Mouse (Mus musculus) lung, postnatal 0 days (tissue): ENCODE data around the gene Vac14. TPM values are rescaled to one million over a fixed set of nuclear protein-coding genes. Genes with fewer than 3 reads are reported as not detected.
A peak's percentile ranks its signal among the peaks of the same experiment; 100 is the strongest.

Experiments
- ATAC-seq: fragments of 200-750 bp; cut with Nextera tagmentation; 2 replicates; pipeline ENCODE4 v1.8.0; 2017; ENCODE audit warnings: moderate library complexity
- DNase-seq: peaks from one replicate; pipeline ENCODE4 v3.0.0-alpha.2; 2016; ENCODE audit warnings: low spot score
- H3K27ac ChIP-seq: fragments of 300-500 bp; sonication (generic); 2 replicates; pipeline ENCODE4 v1.5.1; 2014; ENCODE audit warnings: antibody characterized with exemption, mild to moderate bottlenecking, low read length, mixed read lengths
- H3K27me3 ChIP-seq: fragments of 300-500 bp; sonication (generic); replicated peaks from 2 replicates; pipeline ENCODE4 v1.6.1; 2014; ENCODE audit warnings: low read length, mixed read lengths; ENCODE audit not compliant: insufficient read depth
- H3K36me3 ChIP-seq: fragments of 300-500 bp; sonication (generic); 2 replicates; pipeline ENCODE4 v1.6.1; 2014; ENCODE audit warnings: low read length, mixed read lengths; ENCODE audit not compliant: insufficient read depth
- H3K4me1 ChIP-seq: fragments of 300-500 bp; sonication (generic); 2 replicates; pipeline ENCODE4 v1.6.1; 2014; ENCODE audit warnings: antibody characterized with exemption, low read depth, low read length, mixed read lengths; ENCODE audit not compliant: insufficient read depth
- H3K4me2 ChIP-seq: fragments of 300-500 bp; sonication (generic); replicated peaks from 2 replicates; pipeline ENCODE4 v1.6.1; 2014; ENCODE audit warnings: low read depth, mild to moderate bottlenecking, low read length, moderate library complexity, mixed read lengths
- H3K4me3 ChIP-seq: fragments of 300-500 bp; sonication (generic); 2 replicates; pipeline ENCODE4 v1.5.1; 2014; ENCODE audit warnings: low read depth, low read length
- H3K9ac ChIP-seq: fragments of 300-500 bp; sonication (generic); replicated peaks from 2 replicates; pipeline ENCODE4 v1.6.1; 2014; ENCODE audit warnings: low read depth, mild to moderate bottlenecking
- H3K9me3 ChIP-seq: fragments of 300-500 bp; sonication (generic); 2 replicates; pipeline ENCODE4 v1.6.1; 2016; ENCODE audit warnings: low read length, mixed read lengths
- CTCF ChIP-seq: IDR thresholded peaks from 2 replicates; pipeline ENCODE4 v1.5.1; 2016; ENCODE audit warnings: antibody characterized with exemption, mild to moderate bottlenecking
- EP300 ChIP-seq: IDR thresholded peaks from 2 replicates; pipeline ENCODE4 v1.6.1; 2016; ENCODE audit warnings: antibody characterized with exemption, mild to moderate bottlenecking, control low read depth
- WGBS: fragments of 180-500 bp; shearing (Covaris S2); extraction: QIAGEN DNeasy Blood & Tissue Kit; methylation state at CpG from one replicate; pipeline ENCODE4 v1.1.7; 2014; 5-methylcytosine and 5-hydroxymethylcytosine counted together
- polyA plus RNA-seq: library from polyadenylated mRNA; unstranded; fragments of >200 nt; fragmentation: Nextera tagmentation; extraction: Ambion mirVana; gene quantifications from 2 replicates; pipeline ENCODE4 v1.2.1, GENCODE M21; 2015

Gene Vac14
- polyA plus RNA-seq, 1 experiment from 2014 or later: 11.1 TPM

GRCm38 (mm10) chr8:110630571-110631071, 12.2 kb downstream of the Vac14 start:
- no peaks in the 10 kb centered on the region for H3K27me3 ChIP-seq
- WGBS: 46% methylated on average over 8 of the region's 8 CpGs
- H3K4me1 ChIP-seq: no peaks in the 10 kb centered on the region
- TF ChIP-seq CTCF (no peak), EP300 (no peak)
- no peak overlapping the region for H3K9ac ChIP-seq
- H3K36me3 ChIP-seq: 0 out of 2 replicates have a peak, but pooled peaks cover 7% of the 10 kb centered on the region
- peak; percentile 77 for DNase-seq
- no peak overlapping the region for H3K4me3 ChIP-seq
- no peaks in the 10 kb centered on the region for H3K9me3 ChIP-seq
- H3K27ac ChIP-seq: peak overlapping the region; percentile 35; the same call in 1 of the 2 replicates
- peak; percentile 82 for ATAC-seq
- H3K4me2 ChIP-seq: no peak overlapping the region

DNA sequence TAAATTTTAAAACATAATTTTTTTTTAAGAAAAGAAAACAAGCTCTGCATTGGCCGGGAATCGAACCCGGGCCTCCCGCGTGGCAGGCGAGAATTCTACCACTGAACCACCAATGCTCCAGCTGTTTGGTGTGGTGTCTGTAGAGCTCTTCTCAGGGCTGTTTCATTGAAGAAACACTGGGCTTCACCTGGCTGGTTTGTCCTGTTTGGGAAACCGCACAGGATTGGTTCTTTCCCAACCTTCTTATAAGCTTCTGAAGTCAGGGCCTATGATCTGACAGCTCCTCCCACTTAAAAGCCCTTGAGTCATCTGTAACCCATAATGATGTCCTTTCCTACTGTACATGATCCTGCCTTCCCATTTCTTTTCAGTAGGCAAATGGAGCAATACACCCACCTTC, 12.8 kb downstream of the Vac14 start:
- ATAC-seq: 0 out of 2 replicates have a peak, but pooled peaks have one; percentile 34
- Histone ChIP-seq H3K9ac (no peak overlapping the region), H3K9me3 (no peaks in the 10 kb centered on the region), H3K4me1 (no peaks in the 10 kb centered on the region), H3K36me3 (0 out of 2 replicates have a peak, but pooled peaks cover 9% of the 10 kb centered on the region), H3K27ac (no peak overlapping the region), H3K4me3 (no peak overlapping the region), H3K4me2 (no peak overlapping the region), H3K27me3 (no peaks in the 10 kb centered on the region)
- 88% methylated on average over 7 of the region's 7 CpGs for WGBS
- no peak for TF ChIP-seq CTCF
- TF ChIP-seq EP300: no peak
- DNase-seq: no peak

DNA sequence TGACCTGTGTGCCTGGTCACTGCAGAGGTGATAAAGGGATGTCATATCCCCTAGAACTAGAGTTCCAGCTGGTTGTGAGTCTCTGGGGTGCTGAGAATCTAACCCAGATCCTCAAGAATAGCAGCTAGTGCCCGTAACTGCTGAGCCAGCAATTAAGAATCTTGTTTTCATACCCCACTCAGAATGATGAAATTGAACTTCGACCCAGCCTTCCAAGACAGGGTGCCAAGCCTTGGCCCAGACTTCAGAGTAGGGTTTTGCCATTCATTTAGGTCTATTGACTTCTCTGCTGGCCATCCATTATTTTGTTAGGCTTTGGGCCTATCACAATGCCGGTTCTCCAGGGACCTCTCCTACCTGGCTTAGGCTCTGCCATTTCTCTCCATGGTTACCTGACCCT, 15.4 kb downstream of the Vac14 start:
- Histone ChIP-seq H3K9ac (no peak overlapping the region), H3K36me3 (peaks cover 19% of the 10 kb centered on the region; the same call in 1 of the 2 replicates), H3K27me3 (no peaks in the 10 kb centered on the region), H3K4me1 (no peaks in the 10 kb centered on the region), H3K9me3 (no peaks in the 10 kb centered on the region), H3K4me2 (no peak overlapping the region), H3K27ac (no peak overlapping the region), H3K4me3 (no peak overlapping the region)
- TF ChIP-seq CTCF (no peak), EP300 (no peak)
- 95% methylated on average over 3 of the region's 3 CpGs for WGBS
- DNase-seq (no peak), ATAC-seq (no peak)

- Histone ChIP-seq H3K4me1 (no peaks in the 10 kb centered on the region), H3K36me3 (peaks cover 19% of the 10 kb centered on the region; the same call in 1 of the 2 replicates), H3K27ac (no peak overlapping the region), H3K4me2 (no peak overlapping the region), H3K9me3 (no peaks in the 10 kb centered on the region), H3K27me3 (no peaks in the 10 kb centered on the region), H3K9ac (no peak overlapping the region), H3K4me3 (no peak overlapping the region)
- no peak for ATAC-seq
- no peak for DNase-seq
- 87% methylated on average over 6 of the region's 6 CpGs for WGBS
- TF ChIP-seq EP300 (no peak), CTCF (no peak)
These were observed 17.8 kb downstream of the Vac14 start for GRCm38 (mm10) chr8:110636182-110636581.

DNA sequence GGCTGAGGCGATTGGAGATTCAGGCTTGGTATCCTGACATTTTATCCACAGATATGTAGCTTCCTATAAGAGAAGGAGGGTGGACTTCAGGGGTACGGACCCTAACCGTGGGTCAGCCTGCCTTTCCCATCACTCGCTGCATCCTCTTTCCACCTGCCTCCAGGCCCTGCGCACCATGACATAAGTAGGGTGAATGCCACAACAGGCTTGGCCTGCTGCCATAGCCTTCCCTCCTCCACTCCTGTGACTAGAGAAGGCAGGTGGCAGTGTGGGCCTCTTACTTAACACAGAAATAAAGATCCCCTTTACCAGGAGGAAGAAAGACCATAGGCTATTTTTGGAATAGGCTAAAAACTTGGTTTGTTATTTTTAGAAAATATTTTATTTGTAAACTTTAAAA, 23.9 kb downstream of the Vac14 start:
- no peak overlapping the region for H3K27ac ChIP-seq
- ATAC-seq: no peak
- TF ChIP-seq EP300: no peak
- no peak for TF ChIP-seq CTCF
- H3K36me3 ChIP-seq: peaks cover 6% of the 10 kb centered on the region; the same call in 1 of the 2 replicates
- 90% methylated on average over 5 of the region's 5 CpGs for WGBS
- H3K4me3 ChIP-seq: no peak overlapping the region
- no peaks in the 10 kb centered on the region for H3K4me1 ChIP-seq
- no peak overlapping the region for H3K4me2 ChIP-seq
- no peaks in the 10 kb centered on the region for H3K9me3 ChIP-seq
- no peak for DNase-seq
- no peak overlapping the region for H3K9ac ChIP-seq
- no peaks in the 10 kb centered on the region for H3K27me3 ChIP-seq

DNA sequence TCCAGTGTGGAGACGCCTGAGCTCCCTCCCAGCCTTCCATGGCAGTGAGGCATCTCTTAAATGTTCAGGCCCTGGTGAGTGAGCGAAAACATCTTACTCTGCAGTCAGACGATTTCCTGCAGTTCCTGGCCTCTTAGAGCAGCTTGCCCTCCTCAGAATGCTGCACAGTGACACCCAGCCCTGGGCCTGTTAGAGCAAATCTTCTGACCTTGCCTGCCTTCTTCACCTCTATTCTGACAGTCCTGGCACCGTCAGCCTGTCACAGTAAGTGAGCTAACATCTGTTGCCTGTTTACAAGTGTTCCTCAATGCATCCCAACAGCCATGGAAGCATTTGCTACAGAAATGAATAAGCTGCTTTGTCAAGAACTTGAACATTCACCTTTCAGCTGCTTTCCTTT, 24.8 kb downstream of the Vac14 start:
- Histone ChIP-seq H3K4me1 (no peaks in the 10 kb centered on the region), H3K27ac (no peak overlapping the region), H3K4me3 (no peak overlapping the region), H3K4me2 (no peak overlapping the region), H3K36me3 (no peaks in the 10 kb centered on the region), H3K27me3 (no peaks in the 10 kb centered on the region), H3K9me3 (no peaks in the 10 kb centered on the region), H3K9ac (no peak overlapping the region)
- 53% methylated on average over 4 of the region's 4 CpGs for WGBS
- peak; percentile 95 for DNase-seq
- ATAC-seq: peak; percentile 94
- TF ChIP-seq CTCF: no peak
- peak; percentile 79; the same call in 1 of the 2 replicates for TF ChIP-seq EP300

- 0 out of 2 replicates have a peak, but pooled peaks cover 9% of the 10 kb centered on the region for H3K36me3 ChIP-seq
- H3K27ac ChIP-seq: no peak overlapping the region
- no peak overlapping the region for H3K4me2 ChIP-seq
- 71% methylated on average over 4 of the region's 4 CpGs for WGBS
- no peak for TF ChIP-seq CTCF
- no peak for TF ChIP-seq EP300
- no peak for DNase-seq
- no peak overlapping the region for H3K4me3 ChIP-seq
- no peak for ATAC-seq
- H3K9ac ChIP-seq: no peak overlapping the region
- no peaks in the 10 kb centered on the region for H3K9me3 ChIP-seq
- no peaks in the 10 kb centered on the region for H3K4me1 ChIP-seq
- no peaks in the 10 kb centered on the region for H3K27me3 ChIP-seq
These were observed 26.0 kb downstream of the Vac14 start for GRCm38 (mm10) chr8:110644422-110644821.
